Mouse (Mus musculus): ENCODE measurements around the gene Washc2. TPM values are rescaled to one million over a fixed set of nuclear protein-coding genes. Genes with fewer than 3 reads are reported as not detected.
A peak's percentile ranks its signal among the peaks of the same experiment; 100 is the strongest.

Gene Washc2
- polyA plus RNA-seq, 3 experiments from 2014 or later, result 32.1 to 46.4 (median 45.6) TPM

GRCm38 (mm10) chr6:116264018-116264651, 56.3 kb downstream of the Washc2 start, which contains the start of gene Zfand4:
Zfand4 (plus strand) TSS chr6:116264222.
- ATAC-seq, result peak; percentile 98

GRCm38 (mm10) chr6:116264836-116265235, 57.0 kb downstream of the Washc2 start:
- ATAC-seq, result no peak

- no peak for ATAC-seq
These were observed 57.8 kb downstream of the Washc2 start for GRCm38 (mm10) chr6:116265603-116266002.

GRCm38 (mm10) chr6:116266273-116267109, 58.7 kb downstream of the Washc2 start:
- no peak for ATAC-seq

GRCm38 (mm10) chr6:116267110-116267423, 59.2 kb downstream of the Washc2 start:
- ATAC-seq, result no peak

GRCm38 (mm10) chr6:116275695-116276094, 67.9 kb downstream of the Washc2 start:
- ATAC-seq, result no peak

GRCm38 (mm10) chr6:116278679-116279317, 71.0 kb downstream of the Washc2 start:
- ATAC-seq, result no peak

GRCm38 (mm10) chr6:116281014-116281413, 73.2 kb downstream of the Washc2 start:
- no peak for ATAC-seq

GRCm38 (mm10) chr6:116282546-116282945, 74.7 kb downstream of the Washc2 start:
- ATAC-seq, result no peak

- ATAC-seq, result no peak
These were observed 75.4 kb downstream of the Washc2 start for GRCm38 (mm10) chr6:116283280-116283679.

GRCm38 (mm10) chr6:116286321-116286720, 78.5 kb downstream of the Washc2 start:
- ATAC-seq, result no peak

GRCm38 (mm10) chr6:116286870-116287575, 79.2 kb downstream of the Washc2 start:
- ATAC-seq, result no peak

GRCm38 (mm10) chr6:116311411-116311810, 103.6 kb downstream of the Washc2 start:
- no peak for ATAC-seq

Other genes with a start within 250 kb of the Washc2 start
- 10 to 100 TPM in 1 of 3 experiments, 1 to 10 TPM in 2; 7.4 to 12.5 (median 8.0) TPM for gene Plxnd1, start 213.0 kb upstream of the Washc2 start, polyA plus RNA-seq (2017; shearing (Covaris generic))
- 10 to 100 TPM; 12.9 to 43.8 (median 31.4) TPM for gene Tmcc1, start 14.6 kb upstream of the Washc2 start, polyA plus RNA-seq (2017; shearing (Covaris generic))
- 1 to 10 TPM in 2 of 3 experiments, under 1 TPM in 1; 0.75 to 4.5 (median 2.4) TPM for gene Zfand4, start 56.2 kb downstream of the Washc2 start, polyA plus RNA-seq (2017; shearing (Covaris generic))
- under 1 TPM in 1 of 3 experiments, not detected in 2; 0.56 TPM for gene March8, start 130.0 kb downstream of the Washc2 start, polyA plus RNA-seq (2017; shearing (Covaris generic))